Mouse (Mus musculus): Measurements from ENCODE around the gene Atmin.

DNA sequence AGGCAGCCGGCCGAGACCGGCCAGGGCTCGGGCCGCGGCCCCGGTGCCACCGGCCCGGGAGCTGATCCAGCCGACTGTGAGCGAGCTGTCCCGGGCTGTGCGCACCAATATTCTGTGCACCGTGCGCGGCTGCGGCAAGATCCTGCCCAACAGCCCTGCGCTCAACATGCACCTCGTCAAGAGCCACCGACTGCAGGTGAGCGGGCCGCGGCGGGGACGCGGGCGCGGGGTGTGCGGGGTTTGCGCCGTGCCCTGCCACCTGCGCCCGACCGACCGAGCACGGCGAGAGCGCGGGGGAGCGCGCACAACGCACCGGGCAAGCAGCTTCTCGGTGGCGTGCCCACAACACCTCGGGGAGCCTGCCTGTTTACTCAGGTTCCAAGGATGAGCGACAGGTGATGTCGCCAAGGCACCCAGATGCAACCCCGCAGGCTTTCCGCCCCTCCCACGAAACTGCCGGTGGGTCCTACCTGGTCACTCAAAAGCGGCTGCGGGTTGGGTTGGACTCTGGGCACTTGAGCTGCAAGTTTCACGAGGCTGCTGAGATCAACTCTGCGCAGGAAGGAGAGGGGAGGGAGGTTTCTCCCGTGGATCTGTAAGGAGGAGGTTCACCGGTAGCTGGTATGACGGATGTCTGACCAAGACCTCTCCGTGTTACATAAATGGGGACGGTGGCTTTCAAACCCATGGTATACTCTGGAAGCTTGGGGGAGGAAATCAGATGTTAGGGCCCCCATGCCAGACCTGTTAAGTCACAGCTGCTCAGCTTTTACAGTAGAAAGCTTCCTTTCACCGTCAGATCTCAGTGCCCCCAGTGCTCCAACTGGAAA is 577 bp downstream of the Atmin start:
- TF ChIP-seq CTCF (IDR thresholded peaks at IDR 0.05; ENCODE audit: low read depth) (no peak), EP300 (optimal IDR thresholded peaks at IDR 0.05) (no peak)

All from stomach, postnatal 0 days (tissue).